Mouse (Mus musculus): ENCODE data around the gene Zfp787.

DNA sequence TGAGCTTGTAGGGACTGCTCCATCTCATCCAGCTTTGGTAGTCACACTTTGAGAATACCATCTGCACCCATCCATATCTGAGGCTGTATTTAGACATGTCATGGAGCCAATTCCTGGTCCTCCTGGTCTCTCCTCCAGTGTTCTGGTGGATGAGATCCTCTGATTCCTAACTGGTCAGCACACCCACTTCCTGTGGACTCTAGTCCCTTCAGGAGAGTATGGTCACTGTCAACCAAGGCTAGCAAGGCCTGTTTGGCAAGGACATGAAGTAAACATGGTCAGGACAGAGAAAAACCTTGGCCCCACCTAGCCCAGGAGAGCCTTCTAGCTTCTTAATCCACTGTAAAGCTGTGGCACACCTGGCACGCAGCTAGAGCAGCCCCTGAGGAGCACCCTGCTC is 4.5 kb downstream of the Zfp787 start:
- no peak for TF ChIP-seq CTCF (IDR thresholded peaks at IDR 0.05; ENCODE audit: control insufficient read depth, insufficient read depth, insufficient read length)
- no peak for TF ChIP-seq USF1 (IDR thresholded peaks at IDR 0.05; ENCODE audit: low read depth)
- TF ChIP-seq FOSL1 (IDR thresholded peaks at IDR 0.05; ENCODE audit: insufficient read depth, low read length, poor library complexity, severe bottlenecking), result no peak
- no peak for TF ChIP-seq MYOG (IDR thresholded peaks at IDR 0.05; ENCODE audit: control insufficient read depth, extremely low read depth, insufficient read length)
- no peak for TF ChIP-seq CEBPB (IDR thresholded peaks at IDR 0.05; ENCODE audit: low read depth)
- no peak for TF ChIP-seq MYOD1 (IDR thresholded peaks at IDR 0.05; ENCODE audit: control insufficient read depth, insufficient read length, low read depth)

Measured in C2C12 (cell line).